Mouse (Mus musculus) kidney, adult 9 months (tissue): ENCODE data around the gene Ddb2.

ENCODE experiments used
- DNase-seq: peaks from one replicate; pipeline ENCODE4 v3.0.0; 2022

The Ddb2 gene

DNA sequence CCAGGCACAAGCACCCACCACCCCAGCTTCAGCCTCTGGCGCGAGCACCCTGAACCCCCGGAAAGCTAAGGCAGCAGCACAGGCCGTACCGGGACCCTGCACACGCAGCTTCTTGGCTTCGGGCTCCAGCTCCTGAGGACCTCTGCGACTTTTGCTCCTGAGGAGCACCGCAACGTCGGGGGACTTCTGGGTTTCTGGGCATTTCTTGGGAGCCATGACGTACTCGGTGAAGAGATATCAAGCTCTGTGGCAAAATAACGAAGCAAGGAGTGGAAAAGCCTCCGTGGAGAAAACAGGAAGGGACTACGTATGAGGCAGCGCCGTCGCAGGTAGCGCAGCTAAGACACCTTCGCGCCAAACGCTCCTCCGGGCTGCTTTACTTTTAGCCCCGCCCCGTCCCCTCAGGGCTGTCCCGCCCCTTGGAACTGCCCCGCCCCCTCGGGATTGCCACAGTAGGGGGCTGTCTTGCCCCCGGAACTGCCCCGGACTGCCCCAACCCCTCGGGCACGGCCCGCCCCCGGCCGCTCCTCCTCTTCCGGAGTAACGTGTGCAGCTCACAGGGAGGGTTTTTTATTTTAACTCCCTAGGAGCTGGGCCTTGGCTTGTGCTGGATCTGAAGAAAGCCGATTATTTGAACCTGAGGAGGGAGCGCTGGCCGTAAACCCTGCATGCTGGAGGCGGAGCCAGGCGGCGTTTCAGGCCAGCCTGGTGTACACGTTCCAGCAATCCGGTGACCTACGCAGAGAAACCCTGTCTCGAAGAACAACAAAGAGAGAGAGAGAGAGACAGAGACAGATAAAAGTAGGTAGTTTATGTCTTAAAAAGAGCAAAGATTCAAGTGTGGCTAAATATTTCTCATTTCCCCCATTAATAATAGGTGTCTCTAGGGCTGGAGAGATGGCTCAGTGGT lies at the start of gene Ddb2:
Ddb2 (minus strand) TSS at position 382 of the 910 bp plus-strand sequence.
- peak; percentile 93 for DNase-seq

- DNase-seq, result peak; percentile 78
These were observed 49.2 kb upstream of the Ddb2 start for GRCm38 (mm10) chr2:91285885-91286505.

DNA sequence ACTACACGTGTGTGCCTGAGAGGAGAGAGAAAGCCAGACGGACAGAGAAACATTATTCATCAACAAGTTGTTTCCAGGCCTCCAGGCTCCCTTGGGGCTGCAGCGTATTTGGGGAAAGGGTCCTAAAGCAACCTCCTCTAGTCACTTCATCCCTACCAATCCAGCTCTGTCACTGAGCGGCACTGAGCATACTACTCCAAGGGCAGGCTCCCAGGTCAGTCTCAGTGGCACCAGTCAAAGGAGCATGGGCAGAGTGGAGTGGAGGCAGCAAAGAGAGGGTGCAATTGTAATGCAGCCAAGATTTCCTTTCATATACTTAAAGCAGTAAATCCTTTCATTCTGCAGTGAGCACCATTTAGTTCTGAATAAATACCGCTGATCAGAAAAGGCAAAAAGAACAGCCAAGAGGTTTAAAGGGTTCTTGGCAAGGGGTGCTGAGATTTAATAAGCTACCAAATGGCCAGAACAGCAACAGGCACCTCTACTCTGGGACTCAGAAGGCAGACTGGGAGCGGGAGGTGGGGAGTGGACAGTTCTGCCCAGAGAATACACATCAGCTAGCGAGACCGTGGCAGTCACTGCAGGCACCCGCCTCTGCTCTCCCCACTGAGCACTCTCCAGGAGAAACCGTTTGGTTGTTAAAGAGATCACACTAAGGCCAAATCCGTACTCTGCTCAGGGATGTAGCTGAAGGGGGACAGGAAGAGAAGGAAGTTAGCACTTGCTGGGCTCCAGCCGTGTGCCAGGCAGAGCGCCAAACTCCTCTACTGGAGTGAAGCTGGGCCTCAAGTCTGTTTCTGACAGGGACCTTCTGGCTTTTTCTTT lies 47.8 kb upstream of the Ddb2 start:
- no peak for DNase-seq

DNA sequence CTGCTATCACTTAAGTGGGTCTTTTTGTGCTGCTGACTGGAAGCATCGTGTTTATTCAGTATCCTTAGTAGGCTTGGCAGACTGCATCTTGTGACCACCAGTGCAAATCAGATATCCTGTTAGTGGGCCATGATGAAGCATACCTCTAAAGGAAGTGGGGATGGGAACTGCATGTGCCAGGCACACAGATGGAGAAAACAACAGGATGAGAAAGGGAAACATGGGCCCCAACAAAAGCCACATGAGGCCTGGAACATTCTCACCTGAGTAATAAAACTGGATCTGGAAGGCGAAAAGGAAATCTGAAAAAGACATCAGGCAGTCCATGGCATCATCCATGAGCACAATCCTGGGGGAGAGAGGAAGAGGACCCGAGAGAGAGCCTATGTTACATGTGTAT lies 47.2 kb upstream of the Ddb2 start:
- DNase-seq, result no peak

GRCm38 (mm10) chr2:91281366-91281765 lies 44.6 kb upstream of the Ddb2 start:
- no peak for DNase-seq

- DNase-seq, result no peak
These were observed 42.6 kb upstream of the Ddb2 start for GRCm38 (mm10) chr2:91279372-91279755.

GRCm38 (mm10) chr2:91278749-91279371 lies 42.1 kb upstream of the Ddb2 start:
- peak; percentile 57 for DNase-seq

DNA sequence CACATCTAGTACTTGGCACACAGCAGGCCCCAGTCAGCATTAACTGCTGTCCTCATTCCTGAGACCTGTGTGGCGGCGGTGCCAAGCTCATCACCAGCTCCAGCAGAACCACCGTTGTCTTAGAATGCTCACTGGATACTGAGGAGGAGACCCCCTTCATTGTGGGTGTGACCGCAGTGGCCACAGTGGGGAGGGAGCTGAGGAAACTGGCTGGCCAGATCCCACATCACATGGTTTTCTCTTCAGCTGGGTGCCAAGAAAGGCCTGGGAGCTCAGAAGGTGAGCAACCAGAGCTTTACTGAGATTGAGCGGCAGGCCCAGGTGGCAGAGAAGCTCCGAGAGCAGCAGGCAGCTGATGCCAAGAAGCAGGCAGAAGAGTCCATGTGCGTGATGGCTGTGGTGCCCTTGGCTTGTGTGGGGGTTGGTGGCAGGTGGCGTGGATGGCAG lies 32.9 kb upstream of the Ddb2 start:
- DNase-seq, result no peak

- no peak for DNase-seq
These were observed 31.9 kb upstream of the Ddb2 start for GRCm38 (mm10) chr2:91268706-91269105.

DNA sequence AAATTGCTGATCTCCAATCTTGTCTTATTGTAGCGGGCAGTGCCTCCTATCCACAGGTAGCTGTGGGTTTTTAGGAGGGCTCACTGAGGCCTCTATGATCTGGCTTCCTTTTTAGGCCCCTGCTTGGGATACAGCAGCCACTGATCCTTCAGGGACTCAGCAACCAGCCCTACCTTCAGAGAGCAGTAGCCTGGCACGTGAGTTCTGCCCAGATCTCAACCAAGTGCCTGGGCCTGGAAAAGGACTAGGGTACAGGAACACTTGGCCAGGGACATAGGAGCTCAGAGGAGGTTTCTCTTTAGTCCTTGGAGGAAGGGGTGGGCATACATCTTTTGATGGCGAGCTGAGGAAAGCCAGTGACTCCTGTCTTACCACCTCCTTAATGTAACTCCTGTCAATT lies 31.3 kb upstream of the Ddb2 start:
- DNase-seq, result no peak

DNA sequence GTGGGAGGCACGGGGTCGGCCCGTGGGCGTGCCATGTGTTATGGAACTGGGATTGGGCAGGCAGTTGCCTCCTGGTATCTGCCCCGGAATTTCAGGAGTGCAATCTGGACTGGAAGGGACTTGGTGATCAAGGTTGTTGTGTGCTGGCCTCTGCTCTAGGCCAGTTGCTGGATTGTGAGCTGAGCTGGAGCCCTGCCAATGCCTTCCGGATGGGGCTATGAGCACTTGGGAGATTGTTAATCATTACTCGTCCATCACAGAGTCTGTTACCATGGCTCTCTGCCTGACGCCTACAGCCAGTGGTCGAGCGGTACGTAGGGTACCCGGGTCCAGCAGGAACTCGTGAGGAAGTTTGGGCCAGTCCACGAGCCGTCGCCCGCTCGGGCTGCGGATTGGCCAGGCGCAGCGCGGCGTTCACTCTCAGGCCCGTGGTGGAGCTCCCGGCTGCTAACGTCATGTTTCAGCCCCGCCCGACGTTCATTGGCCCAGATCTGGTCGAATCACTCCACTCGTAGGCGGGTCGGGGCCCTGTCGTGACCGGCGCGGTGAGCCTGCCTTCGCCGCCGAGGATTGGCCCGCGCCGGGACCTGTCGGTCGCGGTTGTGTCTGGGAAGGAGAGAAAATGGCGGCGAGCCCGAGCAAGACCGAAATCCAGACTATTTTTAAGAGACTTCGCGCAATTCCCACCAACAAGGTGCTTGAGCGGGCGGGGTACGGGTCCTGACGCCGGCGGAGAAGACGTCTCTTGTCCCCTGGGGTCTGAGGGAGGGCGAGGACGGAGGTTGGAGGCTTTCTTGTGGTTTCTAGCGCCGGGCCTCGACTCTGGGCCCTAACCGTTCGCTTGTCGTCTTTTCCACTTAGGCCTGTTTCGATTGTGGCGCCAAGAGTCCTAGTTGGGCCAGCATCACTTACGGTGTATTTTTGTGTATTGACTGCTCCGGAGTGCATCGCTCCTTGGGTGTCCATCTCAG lies 28.2 kb upstream of the Ddb2 start, which contains the start of gene Arfgap2:
Arfgap2 (plus strand) TSS at position 264 of the 971 bp plus-strand sequence.
- peak; percentile 100 for DNase-seq

DNA sequence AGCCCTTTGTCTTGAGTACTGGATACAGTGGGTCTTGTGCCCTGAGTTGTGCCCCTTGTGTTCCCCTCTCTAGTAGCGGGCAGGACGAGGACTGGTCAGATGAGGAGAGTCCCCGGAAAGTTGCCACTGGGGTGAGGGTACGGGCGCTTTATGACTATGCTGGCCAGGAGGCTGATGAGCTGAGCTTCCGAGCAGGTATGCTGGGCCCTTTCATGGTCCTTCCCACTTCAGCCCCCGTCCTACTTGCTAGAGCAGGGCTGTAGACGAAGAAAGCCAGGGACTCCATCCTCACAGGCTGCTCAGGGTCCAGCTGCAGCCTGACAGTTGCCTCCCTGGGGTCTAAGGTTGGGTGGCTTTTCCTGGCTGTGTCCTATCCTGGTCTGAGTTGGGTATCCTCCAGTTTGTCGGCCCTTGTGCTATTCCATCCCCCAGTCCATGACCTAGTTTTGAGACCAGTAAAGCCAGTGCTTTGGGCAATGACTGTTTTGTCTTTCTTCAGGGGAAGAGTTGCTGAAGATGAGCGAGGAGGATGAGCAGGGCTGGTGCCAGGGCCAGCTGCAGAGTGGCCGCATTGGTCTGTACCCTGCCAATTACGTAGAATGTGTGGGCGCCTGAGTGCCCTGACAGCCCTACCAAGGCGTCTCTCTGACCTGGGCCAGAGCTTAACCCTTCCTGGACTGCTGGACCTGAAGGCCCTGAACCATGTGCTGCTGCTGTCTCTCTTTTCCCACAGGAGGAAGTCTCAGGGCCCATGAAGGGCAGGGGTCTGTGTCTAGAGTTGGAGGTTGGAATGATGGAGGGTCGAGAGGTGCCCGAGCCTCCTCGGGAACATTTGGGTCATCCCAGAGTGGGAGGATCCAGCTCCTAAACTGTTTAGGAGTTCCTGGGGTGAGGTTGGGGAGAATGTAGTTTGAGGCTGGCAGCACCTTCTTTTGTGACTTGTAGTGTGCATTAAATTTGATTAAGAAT lies 27.2 kb upstream of the Ddb2 start:
- no peak for DNase-seq

- no peak for DNase-seq
These were observed 22.7 kb upstream of the Ddb2 start for GRCm38 (mm10) chr2:91259493-91259892.

DNA sequence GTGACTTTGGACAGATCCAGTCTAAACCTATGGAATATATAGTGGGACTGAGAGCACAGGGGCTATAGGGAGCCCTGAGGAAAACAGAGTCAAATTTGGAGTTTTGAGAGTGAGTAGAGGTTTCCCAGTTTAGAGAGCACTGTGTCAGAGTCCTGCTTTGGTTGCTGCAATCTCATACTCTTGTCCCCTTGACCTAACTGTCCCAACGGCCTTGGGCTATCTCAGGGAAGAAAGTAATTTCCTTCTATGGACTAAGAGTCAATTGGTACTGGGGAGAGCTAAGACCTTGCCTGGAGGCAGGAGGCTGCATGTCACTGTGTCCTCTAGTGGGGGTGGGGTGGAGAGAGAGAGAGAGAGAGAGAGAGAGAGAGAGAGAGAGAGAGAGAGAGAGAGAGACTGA lies 22.0 kb upstream of the Ddb2 start:
- no peak for DNase-seq

DNA sequence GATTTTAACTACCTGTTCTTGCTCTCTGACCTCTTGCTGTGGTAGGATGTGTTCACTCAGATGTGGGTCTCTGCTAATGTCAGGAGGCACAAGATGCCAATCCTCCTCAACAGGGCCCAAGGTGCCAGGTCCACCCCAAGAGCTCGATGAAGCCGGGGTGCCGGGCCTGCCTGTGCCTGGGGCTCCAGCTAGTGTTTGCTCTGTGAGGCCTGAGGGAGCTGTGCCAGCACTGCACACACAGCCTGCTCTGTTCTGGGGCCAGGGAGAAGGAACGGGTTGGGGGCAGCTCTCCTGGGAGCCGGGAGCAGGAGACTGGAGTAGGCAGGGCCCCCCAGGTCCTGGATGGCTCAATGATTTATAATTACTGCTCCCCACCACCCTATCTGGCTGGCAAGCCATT lies 21.3 kb upstream of the Ddb2 start:
- no peak for DNase-seq

DNA sequence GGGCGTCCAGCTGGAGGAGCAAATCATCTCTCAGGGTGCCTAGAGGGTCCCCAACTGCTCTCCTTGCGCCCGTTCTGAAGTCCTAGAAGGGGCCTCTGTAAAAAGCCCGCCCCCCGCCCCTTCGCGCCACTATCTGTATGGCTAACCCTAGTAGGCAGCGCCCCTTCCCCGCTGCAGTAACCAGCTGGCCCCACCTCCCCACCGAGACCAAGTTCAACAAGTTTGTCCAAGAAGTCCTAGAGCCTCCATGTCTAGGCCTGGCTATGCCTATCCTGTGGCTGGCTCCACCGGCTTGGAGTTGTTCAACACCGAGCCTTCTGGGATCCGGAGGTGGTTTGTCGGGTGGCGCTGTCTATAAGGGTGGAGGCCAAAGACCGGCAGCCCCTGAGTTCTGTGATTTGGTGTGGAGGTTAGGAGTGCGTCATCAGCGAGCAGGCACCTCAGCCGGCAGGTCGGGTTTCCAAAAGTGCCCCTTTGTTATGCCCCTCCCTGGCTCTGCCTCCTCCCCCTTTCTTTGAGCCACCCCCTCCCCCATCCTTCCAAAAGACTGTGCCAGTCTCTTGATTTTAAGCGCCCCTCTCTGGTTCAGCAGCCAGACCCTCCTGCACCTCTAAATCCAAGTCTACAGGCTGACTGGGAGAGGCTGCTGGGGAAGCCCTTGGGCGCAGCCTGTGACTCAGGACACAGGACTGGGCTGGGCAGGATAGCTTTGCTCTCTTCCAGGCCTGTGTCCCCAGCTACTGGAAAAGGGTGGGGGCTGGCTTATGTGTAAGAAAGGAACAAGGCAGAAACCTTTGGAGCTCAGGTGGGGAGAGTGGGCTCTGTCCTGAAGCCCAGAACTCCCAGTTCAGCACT lies 20.6 kb upstream of the Ddb2 start:
- peak; percentile 60 for DNase-seq

- peak; percentile 60 for DNase-seq
These were observed 19.7 kb upstream of the Ddb2 start for GRCm38 (mm10) chr2:91256256-91257125.

GRCm38 (mm10) chr2:91255661-91256150 lies 18.9 kb upstream of the Ddb2 start, which contains the start of gene Pacsin3:
TSS of gene Pacsin3 (plus strand) at chr2:91255954.
- DNase-seq, result no peak
